Mouse (Mus musculus) c-Kit-positive CD71-positive TER-119-negative erythroid progenitor cells, embryonic 14.5 days (primary cell): ENCODE data around the gene Ing2.

Experiments
- DNase-seq: peaks from one replicate; pipeline ENCODE4 v3.0.0-alpha.2; 2013; ENCODE audit warnings: low read depth

The Ing2 gene

DNA sequence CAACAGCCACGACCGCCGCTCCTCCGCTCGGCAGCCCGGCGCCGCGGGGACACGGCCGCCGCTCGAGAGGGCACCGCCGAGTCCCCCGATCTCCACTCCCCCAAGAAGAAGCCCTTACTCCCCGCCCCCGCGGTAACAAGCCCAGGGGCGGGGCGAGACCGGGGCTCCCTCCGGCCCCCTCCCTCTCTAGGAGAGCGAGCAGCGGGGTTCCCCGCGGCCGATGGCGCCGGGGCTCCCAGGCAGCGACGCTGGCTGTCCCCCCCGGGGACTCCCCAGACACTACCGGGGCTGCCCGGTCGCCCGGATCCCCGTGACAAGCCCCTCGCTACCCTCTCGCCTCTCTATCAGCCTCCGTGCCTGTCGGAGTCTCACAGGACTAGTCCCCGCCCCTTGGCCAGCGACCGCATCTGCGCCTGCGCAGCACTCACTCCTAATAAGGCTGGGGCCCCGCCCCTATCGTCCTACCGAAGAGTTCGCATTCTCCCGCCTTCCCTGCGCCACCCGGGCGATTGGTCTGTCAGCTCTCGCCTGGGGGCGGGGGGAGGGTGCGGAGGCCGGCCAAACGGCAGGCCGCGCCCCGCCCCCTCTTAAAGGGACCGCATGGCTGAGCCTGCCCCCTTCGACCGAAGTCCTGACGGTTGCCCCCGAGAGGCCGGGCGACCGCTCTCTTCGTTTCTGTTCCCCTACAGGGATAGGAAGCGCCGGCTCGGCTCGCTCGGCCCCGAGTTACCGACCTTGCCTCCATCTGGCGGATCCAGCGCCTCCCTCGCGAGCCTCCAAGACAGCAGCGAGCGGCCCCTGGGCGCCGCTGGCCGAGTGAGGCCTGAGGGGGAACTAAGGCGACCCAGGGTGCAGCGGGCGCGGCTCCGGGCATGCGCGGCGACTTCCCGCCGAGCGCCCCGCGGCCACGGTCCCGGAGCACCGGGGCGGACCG lies at the start of gene Ing2:
Ing2 (minus strand) TSS at position 780 of the 934 bp plus-strand sequence.
- peak; percentile 100 for DNase-seq

DNA sequence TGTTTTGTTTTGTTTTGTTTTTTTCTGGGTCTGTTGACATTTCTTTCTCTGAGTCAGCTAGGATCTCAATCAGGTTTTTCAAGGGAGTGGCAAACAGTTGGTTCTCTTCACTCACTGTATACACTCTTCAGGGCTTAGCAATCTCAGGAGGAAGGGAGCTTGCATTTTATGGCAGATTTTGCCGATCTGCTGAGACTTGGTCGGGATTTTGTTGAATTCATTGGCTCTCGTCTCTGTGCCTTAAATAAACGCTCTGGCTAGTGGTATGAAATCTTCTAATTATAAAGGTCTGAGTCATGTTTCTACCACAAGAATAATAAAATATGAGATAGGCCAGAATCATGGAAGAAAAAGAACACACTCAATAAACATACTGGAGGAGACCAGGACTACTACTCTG lies 46.3 kb upstream of the Ing2 start:
- DNase-seq: no peak

- DNase-seq: no peak
These were observed 43.3 kb upstream of the Ing2 start for GRCm38 (mm10) chr8:47718641-47719040.

GRCm38 (mm10) chr8:47713761-47714745 lies 38.7 kb upstream of the Ing2 start, which contains the start of gene Cdkn2aip:
Gene Cdkn2aip (minus strand): TSS chr8:47713932.
- peak; percentile 88 for DNase-seq

GRCm38 (mm10) chr8:47713171-47713663 lies 37.9 kb upstream of the Ing2 start:
- DNase-seq: peak; percentile 42

- DNase-seq: no peak
These were observed 32.8 kb upstream of the Ing2 start for GRCm38 (mm10) chr8:47708106-47708505.

DNA sequence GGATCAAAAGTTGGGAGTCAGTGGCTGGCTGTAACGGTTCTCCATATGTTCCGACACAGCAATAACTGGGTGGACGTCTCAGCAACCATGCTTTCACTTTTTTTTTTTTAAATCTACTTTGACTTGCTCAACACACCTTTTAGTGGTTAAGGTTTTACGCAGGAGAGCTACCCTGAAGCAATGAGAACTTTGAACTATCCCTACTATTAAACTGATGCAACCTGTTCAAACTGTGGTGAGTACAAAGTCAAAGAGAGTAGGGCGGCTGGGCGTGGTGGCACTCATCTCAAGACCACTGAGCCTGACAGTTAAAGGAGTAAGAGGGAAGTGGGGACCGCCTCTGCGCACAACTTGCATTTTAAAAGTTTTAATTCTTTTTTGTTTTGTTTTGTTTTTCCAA lies 31.4 kb upstream of the Ing2 start:
- no peak for DNase-seq

- DNase-seq: no peak
These were observed 27.0 kb upstream of the Ing2 start for GRCm38 (mm10) chr8:47702333-47702732.

DNA sequence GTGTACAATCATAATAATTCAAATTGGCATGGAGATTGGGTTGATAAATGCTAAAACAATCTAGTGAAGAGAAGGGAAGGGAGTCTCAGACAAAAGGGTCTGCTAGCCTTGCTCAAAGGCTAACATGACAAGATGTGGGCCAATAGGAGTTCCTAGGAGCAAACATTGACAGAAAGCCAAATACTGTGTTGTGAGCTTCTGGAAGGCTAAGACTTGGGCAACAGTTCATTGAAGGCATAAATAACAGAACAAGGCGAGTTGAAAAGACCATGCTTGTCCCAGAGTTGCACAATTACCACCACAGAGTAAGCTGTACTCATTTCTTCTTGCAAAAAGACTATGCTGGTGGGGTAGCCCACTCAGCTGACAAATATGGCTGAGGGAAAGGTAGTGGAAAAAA lies 22.3 kb upstream of the Ing2 start:
- DNase-seq: no peak

DNA sequence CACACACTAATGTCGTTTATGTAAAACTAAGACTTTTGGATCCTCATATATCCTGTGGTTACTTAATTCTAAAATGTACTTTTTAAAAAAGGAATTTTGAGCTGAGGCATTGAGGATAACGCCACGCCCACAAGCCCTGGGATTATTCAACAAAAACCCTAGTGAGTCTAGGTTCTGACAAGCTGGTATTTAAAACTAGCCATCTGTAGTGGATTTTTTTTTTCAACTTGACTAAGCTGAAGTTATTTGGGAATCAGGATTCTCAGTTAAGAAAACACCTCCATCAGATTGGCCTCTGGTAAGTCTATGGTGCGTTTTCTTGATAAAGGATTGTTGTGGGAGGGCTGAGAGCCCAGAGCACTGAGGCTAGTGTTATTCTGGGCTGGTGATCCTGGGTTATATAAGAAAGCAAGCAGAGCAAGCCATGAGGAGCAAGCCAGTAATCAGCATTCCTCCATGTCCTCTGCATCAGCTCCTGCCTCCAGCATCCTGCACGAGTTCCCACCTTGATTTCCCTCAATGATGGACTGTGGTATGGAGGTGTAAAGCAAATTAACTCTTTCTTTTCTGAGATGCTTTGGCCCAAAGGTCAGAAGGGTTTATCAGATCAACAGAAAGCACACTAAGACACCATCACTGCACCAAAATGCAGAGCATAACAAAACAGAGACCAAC lies 20.2 kb upstream of the Ing2 start:
- DNase-seq: no peak

- DNase-seq: peak; percentile 70
These were observed 17.8 kb upstream of the Ing2 start for GRCm38 (mm10) chr8:47693119-47693518.

DNA sequence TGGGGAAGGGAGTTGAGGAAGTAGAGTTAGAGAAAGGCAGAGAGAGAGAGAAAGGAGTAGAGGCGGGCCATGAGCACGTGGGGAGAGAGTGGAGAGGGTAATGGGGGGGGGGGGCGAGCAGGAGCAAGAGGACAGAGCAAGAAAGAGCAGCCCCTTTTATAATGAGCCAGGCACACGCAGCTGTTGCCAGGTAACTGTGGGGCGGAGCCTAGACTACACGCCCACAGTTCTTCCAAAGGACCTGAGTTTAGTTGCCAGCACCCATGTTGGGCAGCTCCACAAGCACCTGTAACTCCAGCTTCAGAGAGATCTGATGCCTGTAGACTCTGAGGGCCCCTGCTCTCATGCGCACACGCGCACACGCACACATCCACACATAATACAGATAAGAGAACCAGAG lies 16.5 kb upstream of the Ing2 start:
- no peak for DNase-seq

GRCm38 (mm10) chr8:47691303-47691702 lies 15.9 kb upstream of the Ing2 start:
- DNase-seq: no peak

GRCm38 (mm10) chr8:47690674-47691078 lies 15.3 kb upstream of the Ing2 start:
- DNase-seq: no peak

GRCm38 (mm10) chr8:47689704-47690326 lies 14.5 kb upstream of the Ing2 start:
- DNase-seq: peak; percentile 51

DNA sequence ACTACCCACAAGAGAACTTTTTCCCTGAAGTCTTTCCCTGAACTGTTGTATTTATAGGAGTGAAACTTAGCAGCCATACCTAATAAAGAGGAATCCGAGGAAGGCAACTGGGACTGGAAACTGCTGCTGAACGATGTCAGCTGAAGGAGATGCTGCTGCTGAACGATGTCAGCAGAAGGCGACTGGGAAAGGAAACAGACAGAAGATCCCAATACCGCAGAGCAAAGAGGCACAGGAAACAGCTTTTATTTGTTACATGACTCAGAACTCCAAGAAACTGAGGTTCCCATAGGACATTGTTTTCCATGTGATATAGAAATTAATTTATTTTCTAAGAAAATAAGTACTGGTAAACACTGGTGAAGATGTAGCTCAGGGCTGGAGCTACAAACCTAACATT lies 9.1 kb upstream of the Ing2 start:
- DNase-seq: no peak

DNA sequence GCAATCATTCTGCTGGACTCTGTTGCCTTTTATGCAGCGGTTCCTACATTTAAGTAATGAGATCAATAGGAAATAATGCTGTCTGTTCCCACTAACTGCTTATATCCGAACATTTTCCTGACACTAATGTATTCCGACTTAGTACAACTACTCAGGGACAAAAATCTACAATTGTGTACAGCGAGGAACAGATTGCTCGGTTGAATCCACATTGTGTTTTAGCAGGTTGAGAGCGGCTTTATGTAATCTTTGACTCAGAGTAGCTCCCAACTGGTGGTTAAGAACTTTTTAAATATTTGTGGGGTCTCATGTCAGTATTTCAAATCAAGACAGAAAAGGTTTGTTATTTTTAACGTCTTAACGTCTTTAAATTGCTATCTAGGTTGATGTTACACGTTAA lies 8.6 kb upstream of the Ing2 start:
- DNase-seq: no peak

GRCm38 (mm10) chr8:47680306-47680705 lies 5.0 kb upstream of the Ing2 start:
- DNase-seq: no peak

DNA sequence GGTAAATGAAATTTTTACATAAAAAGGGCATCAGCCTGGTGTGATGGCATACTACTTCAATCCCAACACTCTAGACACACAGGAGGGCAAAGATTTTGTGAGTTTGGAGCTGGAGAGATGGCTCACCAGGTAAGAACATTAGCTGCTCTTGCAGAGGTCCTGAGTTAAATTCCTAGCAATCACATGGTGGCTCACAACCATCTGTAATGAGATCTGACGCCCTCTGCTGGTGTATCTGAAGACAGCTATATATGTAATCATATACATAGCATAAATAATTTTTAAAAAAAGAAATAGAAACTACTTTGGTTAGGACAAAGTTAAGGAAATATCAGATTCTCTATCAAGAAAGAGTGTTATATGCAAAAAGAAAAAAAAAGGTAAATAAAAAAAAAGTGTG lies 4.2 kb upstream of the Ing2 start:
- no peak for DNase-seq

DNA sequence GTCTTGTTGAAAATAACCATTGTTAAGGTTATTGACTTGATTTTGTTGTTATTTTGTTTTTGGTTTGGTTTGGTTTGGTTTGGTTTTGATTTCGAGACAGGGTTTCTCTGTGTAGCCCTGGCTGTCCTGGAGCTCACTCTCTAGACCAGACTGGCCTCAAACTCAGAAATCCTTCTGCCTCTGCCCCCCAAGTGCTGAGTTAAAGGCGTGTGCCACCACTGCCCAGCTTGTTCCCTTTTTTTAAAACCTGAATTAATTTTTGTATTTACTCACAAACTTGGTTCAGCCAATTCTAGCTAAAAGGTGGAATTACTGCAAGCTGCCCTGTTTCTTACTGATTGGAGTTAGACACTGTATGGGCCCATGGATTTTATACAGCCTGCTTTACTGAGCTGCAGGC lies 1.3 kb upstream of the Ing2 start:
- no peak for DNase-seq

DNA sequence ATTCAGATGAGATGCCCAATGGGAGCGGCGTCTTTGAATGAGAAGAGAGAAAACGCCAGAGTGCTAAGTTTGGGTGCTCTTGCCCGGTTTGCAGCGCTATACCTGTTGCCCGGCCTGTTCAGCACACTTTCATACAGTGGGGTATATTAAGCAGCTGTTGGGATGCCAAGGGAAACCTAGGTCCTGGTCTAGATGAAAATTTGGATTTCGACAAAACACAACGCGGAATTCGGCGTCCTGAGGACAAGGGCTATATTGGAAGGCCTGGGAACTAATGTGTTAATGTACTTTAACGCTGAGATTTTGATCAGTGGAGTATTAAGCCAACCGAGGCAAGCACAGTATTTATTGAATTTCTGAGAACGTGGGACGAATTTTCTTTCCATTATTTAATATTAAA lies 868 bp upstream of the Ing2 start:
- no peak for DNase-seq
